15 mouse cellular contexts compared by ENCODE assay signal in the genomic region with DNA sequence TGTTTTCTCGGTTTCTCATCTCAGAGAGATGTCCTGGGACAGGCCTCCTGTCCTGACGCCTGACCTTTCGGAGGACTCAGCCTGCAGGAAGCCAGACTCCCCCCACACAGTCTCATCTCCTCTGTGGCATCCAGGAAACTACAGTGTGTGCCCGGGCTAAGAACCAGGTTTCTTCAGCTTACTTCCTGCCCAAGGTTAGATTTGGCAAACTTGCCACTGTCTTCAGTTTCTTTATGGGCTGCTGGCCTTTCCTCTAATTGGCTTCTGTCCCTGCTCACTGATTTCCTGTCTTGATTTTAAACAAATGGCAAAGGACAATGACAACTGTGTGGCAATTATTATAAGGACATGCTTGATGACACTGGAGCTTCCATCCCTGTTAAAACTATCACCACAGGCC. TPM values are rescaled to one million over a fixed set of nuclear protein-coding genes. Genes with fewer than 3 reads are reported as not detected.
DNase-seq lines count a peak whose midpoint lies in the region.
"Had no signal": no experiment of that assay in that cellular context is flagged by ENCODE, and none has a peak within 500 bp of the region (broad histone marks: within the 10 kb centered on the region; RNA-seq: fewer than 3 reads in every experiment).

No protein-coding gene starts in this region.

- H3K27ac ChIP-seq in brown adipose tissue, adult 24 weeks (replicated peaks; ENCODE audit: low read depth, low read length) = peak overlapping the region; percentile 70
- H3K27ac ChIP-seq: hindbrain, postnatal 0 days; limb, embryonic 13.5 days; stomach, embryonic 15.5 days had no signal

- H3K4me3 ChIP-seq in brown adipose tissue, adult 24 weeks (ENCODE audit: insufficient read depth, low read depth, low read length) = no peak overlapping the region
- H3K4me3 ChIP-seq: limb, embryonic 13.5 days; stomach, embryonic 15.5 days had no signal

- DNase-seq in kidney, adult 11 months = peak; percentile 53
- DNase-seq in kidney, postnatal 4 days = no peak
- DNase-seq in adipocyte (ENCODE audit: low spot score) = peak; percentile 41
- peak; percentile 76 for DNase-seq in lung, postnatal 10 days
- DNase-seq in urinary bladder, postnatal 14 days (ENCODE audit: low spot score) = no peak
- DNase-seq in layer of hippocampus, adult 8-10 months (ENCODE audit: low spot score in 2 of 2) = no peak
- DNase-seq: forebrain, postnatal 0 days; layer of hippocampus, postnatal 36 days; right cerebral cortex, postnatal 4 days had no signal

- H3K4me1 ChIP-seq in brown adipose tissue, adult 24 weeks (ENCODE audit: control insufficient read depth, insufficient read depth, insufficient read length, low read length) = peaks cover 34% of the 10 kb centered on the region

RNA-seq across cellular contexts. Expression of gene Rfx8, which starts 10.2 kb away (rescaled TPM):
- not detected in 2 replicates for polyA plus RNA-seq in brown adipose tissue, adult 24 weeks (2012; ENCODE audit: insufficient read depth, insufficient read length, missing spikeins)
- total RNA-seq in layer of hippocampus, adult 8-10 months (2022) = 1 to 10 TPM in 1 of 4 experiments, under 1 TPM in 2, not detected in 1; 0.18 to 1.2 (median 0.45) TPM
- total RNA-seq: megakaryocyte, adult 5-6 weeks had no signal

RNA-seq across cellular contexts. Expression of gene Creg2, which starts 59.3 kb away (rescaled TPM):
- not detected in 2 replicates for polyA plus RNA-seq in brown adipose tissue, adult 24 weeks (2012; ENCODE audit: insufficient read depth, insufficient read length, missing spikeins)
- total RNA-seq in layer of hippocampus, adult 8-10 months (2022) = 100 to 1,000 TPM in 2 of 4 experiments, 10 to 100 TPM in 2; 71.1 to 105 (median 89.3) TPM
- total RNA-seq: common myeloid progenitor, adult 5-6 weeks; megakaryocyte, adult 5-6 weeks had no signal

Comparison
In these comparisons a context has a peak if more than half of its experiments do, and no peak if none do; other contexts are left out.
1. DNase-seq: peak in kidney, adult 11 months (single experiment), adipocyte (single experiment) and lung, postnatal 10 days (single experiment); none in kidney, postnatal 4 days (0 of 2), urinary bladder, postnatal 14 days (single experiment) and layer of hippocampus, adult 8-10 months (0 of 2).